Mouse (Mus musculus) left cerebral cortex, adult 9 months (tissue): ENCODE results near the gene Lax1.

Source experiments
- DNase-seq, 2 experiments: peaks; one replicate each; pipeline ENCODE4 v3.0.0; 2022; ENCODE audit warnings: low spot score in 2 of 2

Lax1 gene

GRCm38 (mm10) chr1:133632168-133632567, 57.7 kb downstream of the Lax1 start:
- DNase-seq = no peak
